Mouse (Mus musculus) neural tube, embryonic 15.5 days (tissue): ENCODE results near the gene Prl6a1. TPM values are rescaled to one million over a fixed set of nuclear protein-coding genes. Genes with fewer than 3 reads are reported as not detected.

ENCODE experiments used
- ATAC-seq: fragments of 200-750 bp; cut with Nextera tagmentation; 2 replicates; pipeline ENCODE4 v1.8.0; 2017; ENCODE audit warnings: mild to moderate bottlenecking, moderate TSS enrichment, moderate library complexity; ENCODE audit not compliant: low FRiP score
- H3K27ac ChIP-seq: fragments of 300-500 bp; sonication (generic); replicated peaks from 2 replicates; pipeline ENCODE4 v1.5.1; 2015; ENCODE audit warnings: mild to moderate bottlenecking, inconsistent platforms
- H3K27me3 ChIP-seq: fragments of 300-500 bp; sonication (generic); replicated peaks from 2 replicates; pipeline ENCODE4 v1.6.1; 2015; ENCODE audit warnings: inconsistent platforms
- H3K36me3 ChIP-seq: fragments of 300-500 bp; sonication (generic); 2 replicates; pipeline ENCODE4 v1.6.1; 2015; ENCODE audit warnings: inconsistent platforms
- H3K4me1 ChIP-seq: fragments of 300-500 bp; sonication (generic); 2 replicates; pipeline ENCODE4 v1.6.1; 2015; ENCODE audit warnings: inconsistent platforms
- H3K4me2 ChIP-seq: fragments of 300-500 bp; sonication (generic); 2 replicates; pipeline ENCODE4 v1.6.1; 2015; ENCODE audit warnings: inconsistent platforms, mild to moderate bottlenecking, moderate library complexity
- H3K4me3 ChIP-seq: fragments of 300-500 bp; sonication (generic); replicated peaks from 2 replicates; pipeline ENCODE4 v1.5.1; 2015; ENCODE audit warnings: mild to moderate bottlenecking, inconsistent platforms
- H3K9ac ChIP-seq: fragments of 300-500 bp; sonication (generic); replicated peaks from 2 replicates; pipeline ENCODE4 v1.6.1; 2015; ENCODE audit warnings: mild to moderate bottlenecking, inconsistent platforms
- H3K9me3 ChIP-seq: fragments of 300-500 bp; sonication (generic); replicated peaks from 2 replicates; pipeline ENCODE4 v1.6.1; 2016; ENCODE audit warnings: inconsistent platforms
- WGBS: fragments of 180-500 bp; shearing (Covaris S2); methylation state at CpG from one replicate; pipeline ENCODE4 v1.1.7; 2015; ENCODE audit warnings: mixed read lengths; 5-methylcytosine and 5-hydroxymethylcytosine counted together
- polyA plus RNA-seq: library from polyadenylated mRNA; unstranded; fragments of >200 nt; fragmentation: Nextera tagmentation; extraction: Ambion mirVana; gene quantifications from 2 replicates; pipeline ENCODE4 v1.2.1, GENCODE M21; 2015

Prl6a1 gene
- polyA plus RNA-seq: not detected in 2 replicates

GRCm38 (mm10) chr13:27312334-27313225 is at the start of gene Prl6a1:
Gene Prl6a1 (plus strand): TSS chr13:27312627.
- no peak within 1 kb of the TSS for H3K9ac ChIP-seq
- H3K9me3 ChIP-seq: no peaks in the 10 kb centered on the region
- H3K27me3 ChIP-seq: no peaks in the 10 kb centered on the region
- H3K27ac ChIP-seq: no peak within 1 kb of the TSS
- 75% methylated on average over 7 of the region's 7 CpGs for WGBS
- no peaks in the 10 kb centered on the region for H3K36me3 ChIP-seq
- no peak for ATAC-seq
- H3K4me1 ChIP-seq: no peaks in the 10 kb centered on the region
- no peak within 1 kb of the TSS for H3K4me3 ChIP-seq
- H3K4me2 ChIP-seq: no peak within 1 kb of the TSS

GRCm38 (mm10) chr13:27334989-27335388 is 22.6 kb downstream of the Prl6a1 start:
- 50% methylated on average over 1 of the region's 1 CpGs for WGBS
- no peaks in the 10 kb centered on the region for H3K9me3 ChIP-seq

GRCm38 (mm10) chr13:27342733-27343275 is 30.4 kb downstream of the Prl6a1 start:
- H3K27ac ChIP-seq: no peak overlapping the region
- WGBS: 64% methylated on average over 3 of the region's 3 CpGs
- ATAC-seq: no peak
- no peaks in the 10 kb centered on the region for H3K9me3 ChIP-seq
- no peak overlapping the region for H3K4me2 ChIP-seq
- H3K4me3 ChIP-seq: no peak overlapping the region
- H3K36me3 ChIP-seq: no peaks in the 10 kb centered on the region
- no peaks in the 10 kb centered on the region for H3K4me1 ChIP-seq
- no peak overlapping the region for H3K9ac ChIP-seq
- no peaks in the 10 kb centered on the region for H3K27me3 ChIP-seq

More at GRCm38 (mm10) chr13:27334989-27335388, 22.6 kb downstream of the Prl6a1 start:
- H3K36me3 ChIP-seq: no peaks in the 10 kb centered on the region
- no peak overlapping the region for H3K27ac ChIP-seq
- H3K27me3 ChIP-seq: no peaks in the 10 kb centered on the region
- ATAC-seq: no peak
- no peak overlapping the region for H3K9ac ChIP-seq
- H3K4me3 ChIP-seq: no peak overlapping the region
- no peaks in the 10 kb centered on the region for H3K4me1 ChIP-seq
- no peak overlapping the region for H3K4me2 ChIP-seq

- Histone ChIP-seq H3K4me3 (no peak within 1 kb of the TSS), H3K4me1 (no peaks in the 10 kb centered on the region), H3K27ac (no peak within 1 kb of the TSS), H3K36me3 (no peaks in the 10 kb centered on the region), H3K9me3 (no peaks in the 10 kb centered on the region), H3K27me3 (no peaks in the 10 kb centered on the region), H3K4me2 (no peak within 1 kb of the TSS), H3K9ac (no peak within 1 kb of the TSS)
- ATAC-seq: no peak
- 64% methylated on average over 2 of the region's 2 CpGs for WGBS
These were observed 32.9 kb downstream of the Prl6a1 start, which contains the start of gene Prl8a2 for GRCm38 (mm10) chr13:27345373-27345772. Gene Prl8a2 (plus strand): TSS chr13:27345673.

Other genes starting within 250 kb of the Prl6a1 start
- not detected in 2 replicates for gene Prl3d1, start 218.4 kb upstream of the Prl6a1 start, polyA plus RNA-seq
- not detected in 2 replicates for gene Prl3d2, start 190.9 kb upstream of the Prl6a1 start, polyA plus RNA-seq
- not detected in 2 replicates for gene Prl3d3, start 155.8 kb upstream of the Prl6a1 start, polyA plus RNA-seq
- not detected in 2 replicates for gene Prl3c1, start 116.0 kb upstream of the Prl6a1 start, polyA plus RNA-seq
- gene Prl3b1, start 70.8 kb upstream of the Prl6a1 start, polyA plus RNA-seq: not detected in 2 replicates
- not detected in 2 replicates for gene Prl3a1, start 53.2 kb upstream of the Prl6a1 start, polyA plus RNA-seq
- gene Prl8a2, start 33.0 kb downstream of the Prl6a1 start, polyA plus RNA-seq: not detected in 2 replicates
- gene Prl2b1, start 78.2 kb downstream of the Prl6a1 start, polyA plus RNA-seq: not detected in 2 replicates
- gene Prl8a6, start 126.1 kb downstream of the Prl6a1 start, polyA plus RNA-seq: not detected in 2 replicates
- not detected in 2 replicates for gene Prl8a8, start 200.6 kb downstream of the Prl6a1 start, polyA plus RNA-seq